Mouse (Mus musculus): ENCODE measurements at regions not wholly inside any gene's neighbourhood (a gene's known extent, or its start where the extent isn't known, plus 50 kb on each side); places are given as distances from the start of the nearest gene placed in this dataset.

DNA sequence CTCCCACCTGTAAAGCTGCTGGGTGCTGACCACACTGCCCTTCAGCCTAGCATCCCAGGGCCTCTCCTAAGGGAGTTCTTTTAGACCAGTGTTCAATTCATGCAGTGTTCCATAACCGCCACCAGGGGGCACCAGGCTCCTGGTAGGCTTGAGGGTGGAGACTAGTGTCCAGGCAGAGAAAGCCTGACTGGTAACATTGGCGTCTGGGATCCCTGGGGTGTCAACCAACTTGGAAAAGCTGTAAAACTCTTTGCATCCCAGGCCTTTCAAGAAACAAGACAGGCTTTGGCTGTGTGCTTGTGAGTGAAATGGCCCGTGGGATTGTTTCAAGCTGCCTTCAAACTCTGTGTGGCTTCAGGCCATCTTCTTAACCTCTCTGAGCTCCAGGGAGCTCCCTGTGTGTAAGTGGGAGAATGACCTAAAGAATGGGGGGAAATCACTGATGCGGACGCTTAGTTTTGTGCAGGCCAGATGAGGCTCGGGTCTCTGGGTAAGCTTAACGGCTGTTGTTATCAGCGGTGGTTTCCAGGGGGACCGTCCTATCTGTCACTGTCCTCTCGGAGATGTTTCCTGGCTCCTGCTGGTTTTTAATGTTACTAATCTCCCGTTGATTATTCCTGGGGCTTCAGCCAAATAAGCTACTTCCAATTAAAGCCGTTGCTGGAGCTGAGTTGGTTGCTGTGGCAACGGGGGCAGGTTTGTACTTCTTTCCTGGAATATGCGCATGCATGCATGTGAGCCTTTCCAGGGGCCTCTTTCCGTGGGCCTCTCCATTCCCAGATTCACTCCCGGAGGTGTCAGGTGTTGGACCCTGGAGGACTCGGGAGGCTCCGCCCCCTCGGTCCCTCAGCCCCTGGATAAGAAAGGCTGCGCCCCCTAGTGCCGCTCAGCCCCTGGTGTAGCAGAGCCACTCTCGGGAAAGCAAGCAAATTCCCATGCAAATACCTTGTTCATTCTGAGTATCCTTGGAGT, 147.6 kb upstream of the Kcnab2 start:
- peak; percentile 58 for DNase-seq

DNA sequence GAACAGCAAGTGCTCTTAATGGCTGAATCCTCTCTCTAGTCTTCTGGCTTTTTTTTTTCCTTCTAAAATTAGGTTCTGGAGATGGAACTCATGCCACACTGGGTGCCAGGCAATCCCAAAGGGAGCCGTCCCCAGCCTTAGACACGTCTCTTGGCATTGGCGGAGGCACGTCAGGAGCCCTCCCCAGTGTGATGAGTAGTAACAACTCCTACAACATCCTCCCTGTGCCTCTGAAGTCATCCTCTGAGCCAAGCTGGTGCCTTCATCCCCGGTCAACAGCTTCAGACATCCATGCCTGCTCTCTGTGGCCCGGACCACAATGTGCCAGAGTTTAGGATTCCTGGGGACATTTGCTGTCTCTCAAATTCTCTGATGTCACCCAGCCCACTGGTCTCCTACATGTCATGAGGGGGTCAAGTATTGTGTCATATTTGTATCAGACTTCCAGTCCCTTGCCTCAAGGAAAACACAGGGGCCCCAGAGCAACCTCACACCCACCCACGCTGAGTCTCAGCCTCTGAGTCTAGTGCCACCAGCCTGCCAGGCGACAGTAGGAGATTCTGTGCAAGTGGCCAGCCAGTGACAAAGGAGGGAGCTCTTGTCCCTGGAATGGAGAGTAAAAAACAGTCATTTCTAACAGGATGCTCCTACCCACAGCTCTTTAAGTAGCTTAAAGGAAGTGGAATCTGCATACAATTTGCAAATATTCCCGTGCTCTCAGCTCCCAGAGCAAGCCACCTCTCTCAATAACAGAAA, 144.5 kb upstream of the Kcnab2 start:
- no peak for DNase-seq

- DNase-seq: no peak
Measured at GRCm38 (mm10) chr4:152617636-152618035, 140.0 kb upstream of the Kcnab2 start.

- no peak for DNase-seq
Measured at GRCm38 (mm10) chr4:152615155-152615554, 137.5 kb upstream of the Kcnab2 start.

DNA sequence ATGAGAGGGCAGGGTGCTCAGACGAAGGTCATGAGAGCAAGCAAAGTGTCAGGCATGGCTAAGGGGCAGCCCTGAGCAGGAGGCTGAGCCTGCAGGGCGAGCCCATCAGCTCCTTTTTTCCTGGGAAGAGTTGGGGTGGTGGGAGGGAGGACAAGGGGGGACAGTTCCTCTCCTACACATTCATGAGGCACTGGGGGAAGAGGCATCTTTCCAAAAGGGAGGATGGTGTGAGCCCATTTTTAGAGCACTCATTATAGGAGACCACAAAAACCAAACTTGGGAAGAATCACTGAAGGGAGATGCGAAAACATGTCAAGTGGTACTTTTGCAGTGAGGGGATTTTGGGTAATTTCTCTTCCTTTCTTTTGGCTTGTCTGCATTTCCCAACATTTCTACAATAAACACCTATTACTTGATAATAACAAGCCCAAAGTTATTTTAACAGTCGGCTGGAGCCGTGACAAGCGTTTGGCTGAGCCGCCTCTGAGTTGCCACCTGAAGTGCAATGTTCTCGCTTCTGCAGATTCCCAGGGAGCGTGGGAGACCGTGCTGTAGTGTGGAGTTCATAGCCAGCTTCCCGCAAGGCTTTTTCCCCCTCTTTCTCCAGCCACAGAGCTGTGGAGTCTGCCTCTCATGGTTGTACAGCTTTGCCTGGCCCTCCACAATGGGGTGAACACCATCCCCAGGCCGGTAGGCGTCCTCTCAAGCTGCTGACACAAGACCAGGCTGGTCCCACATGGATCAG, 136.9 kb upstream of the Kcnab2 start:
- DNase-seq: no peak

Small RNA genes in the stretch of these regions (microRNA-seq; reads per million reads assigned to microRNA genes)
- gene Gm25779: 0 reads per million in 2 experiments
